Mouse (Mus musculus): Measurements from ENCODE around the gene Slc24a1.

Gene Slc24a1

GRCm38 (mm10) chr9:64936508-64936907 lies 14.9 kb downstream of the Slc24a1 start:
- DNase-seq: peak; percentile 43 to 48

DNA sequence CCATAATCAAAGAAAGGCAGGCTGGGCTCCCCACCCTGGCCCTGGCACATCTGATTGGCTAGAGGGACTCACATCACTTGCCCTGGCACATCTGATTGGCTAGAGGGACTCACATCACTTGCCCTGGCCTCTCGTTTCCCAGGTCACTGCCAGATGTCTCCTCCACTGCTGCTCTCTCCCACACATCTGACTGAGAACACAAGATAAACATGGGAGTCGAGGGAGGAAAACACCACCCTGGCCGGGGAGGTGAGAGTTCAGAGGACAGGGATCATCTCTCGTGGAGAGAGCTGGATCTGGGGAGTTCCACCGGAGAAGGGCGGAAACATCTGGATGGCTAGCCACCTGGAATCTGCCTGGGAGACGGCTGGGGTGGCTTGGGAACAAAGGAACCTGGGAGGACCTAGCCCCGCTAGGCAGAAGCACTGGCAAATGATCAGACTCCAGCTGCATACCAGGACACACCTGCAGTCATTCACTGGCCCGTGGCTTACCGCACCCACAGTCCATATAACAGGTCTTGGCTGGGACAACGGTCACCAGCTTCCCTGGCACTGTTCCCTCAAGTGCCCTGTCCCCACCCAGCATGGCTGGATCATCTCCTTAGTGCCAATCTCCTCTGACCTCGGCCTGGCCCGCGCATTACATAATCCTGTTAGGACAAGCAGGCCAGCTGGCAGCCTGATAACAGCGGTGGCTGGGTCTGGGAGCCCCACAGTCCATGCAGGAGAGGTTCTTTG lies 17.2 kb downstream of the Slc24a1 start:
- peak; percentile 31 to 33 for DNase-seq

GRCm38 (mm10) chr9:64931751-64932610 lies 19.4 kb downstream of the Slc24a1 start:
- no peak for DNase-seq

GRCm38 (mm10) chr9:64930256-64930655 lies 21.2 kb downstream of the Slc24a1 start:
- DNase-seq: no peak

DNA sequence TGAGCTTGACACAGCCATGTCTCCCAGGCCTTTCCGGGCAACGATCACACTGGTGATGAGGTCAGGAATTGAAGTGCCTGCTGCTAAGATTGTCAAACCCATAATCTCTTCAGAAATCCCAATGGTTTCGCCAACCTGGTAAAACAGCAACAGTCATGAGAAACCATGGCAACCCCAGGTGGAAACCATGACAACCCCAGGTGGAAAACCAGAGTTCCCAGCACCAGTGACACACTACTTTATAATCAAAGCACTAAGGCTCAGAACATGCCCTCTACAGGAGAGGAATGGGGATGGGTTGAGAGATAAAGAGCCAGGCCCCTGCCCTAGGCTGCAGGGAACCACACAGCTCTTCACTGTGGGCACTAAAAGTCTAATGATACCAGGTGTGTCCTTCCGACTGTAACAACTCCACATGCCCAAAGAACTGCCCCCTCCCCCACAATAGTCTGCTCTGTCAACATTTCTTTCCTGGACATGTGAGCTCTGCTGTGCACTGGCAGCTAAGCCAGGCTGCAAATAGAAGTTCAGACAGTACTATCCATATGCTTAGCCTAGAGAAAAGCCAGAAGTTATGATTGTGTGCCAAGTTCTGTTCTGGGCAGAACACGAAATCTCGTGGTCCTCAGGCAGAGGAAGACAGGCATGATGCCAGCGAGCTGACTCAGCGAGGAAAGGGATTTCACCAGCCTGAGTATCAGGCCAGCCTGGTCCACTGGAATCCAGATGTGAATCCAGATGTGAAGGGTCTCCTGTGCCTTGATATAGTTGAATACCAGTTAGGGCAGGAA lies 25.0 kb downstream of the Slc24a1 start:
- DNase-seq: peak; percentile 67 to 70

- DNase-seq: no peak
Observed at GRCm38 (mm10) chr9:64925771-64926170, 25.6 kb downstream of the Slc24a1 start.

- DNase-seq: no peak
Observed at GRCm38 (mm10) chr9:64918560-64918959, 32.8 kb downstream of the Slc24a1 start.

DNA sequence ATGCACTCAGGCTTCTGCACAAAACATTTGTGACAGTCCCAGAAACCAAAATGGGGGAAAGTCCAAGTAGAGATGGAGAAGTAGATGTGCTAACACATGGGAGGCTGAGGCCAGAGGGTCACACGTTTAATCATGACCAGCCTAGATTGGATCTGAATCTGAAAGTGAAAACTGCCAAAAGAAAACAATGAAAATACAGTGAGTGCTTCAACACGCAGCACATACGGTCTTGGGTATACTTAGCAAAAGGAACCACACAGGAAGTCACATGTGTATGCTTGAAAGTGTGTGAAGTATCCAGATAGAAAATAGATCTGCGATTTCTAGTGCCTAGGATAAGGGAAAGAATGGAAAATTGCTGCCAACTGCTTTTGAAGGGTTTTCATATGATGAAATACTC lies 36.8 kb downstream of the Slc24a1 start:
- DNase-seq: no peak

DNA sequence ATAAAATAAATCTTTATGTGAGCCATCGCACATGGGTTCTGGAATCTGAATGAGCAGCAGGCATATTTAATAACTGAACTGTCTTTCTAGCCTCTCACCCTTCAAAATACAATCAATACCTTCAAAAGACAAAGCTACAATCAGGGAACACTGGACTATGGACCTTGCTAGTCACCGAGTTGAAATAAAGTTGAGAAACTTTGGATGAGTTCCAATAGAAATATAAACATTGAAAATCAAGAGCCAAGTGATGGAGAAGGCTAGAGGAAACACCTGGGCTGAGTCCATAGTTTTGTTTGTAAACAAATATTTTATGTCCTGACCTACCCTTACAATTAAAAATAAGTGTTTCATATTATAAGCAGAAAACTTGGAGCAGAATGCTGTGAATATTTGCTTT lies 37.4 kb downstream of the Slc24a1 start:
- no peak for DNase-seq

DNA sequence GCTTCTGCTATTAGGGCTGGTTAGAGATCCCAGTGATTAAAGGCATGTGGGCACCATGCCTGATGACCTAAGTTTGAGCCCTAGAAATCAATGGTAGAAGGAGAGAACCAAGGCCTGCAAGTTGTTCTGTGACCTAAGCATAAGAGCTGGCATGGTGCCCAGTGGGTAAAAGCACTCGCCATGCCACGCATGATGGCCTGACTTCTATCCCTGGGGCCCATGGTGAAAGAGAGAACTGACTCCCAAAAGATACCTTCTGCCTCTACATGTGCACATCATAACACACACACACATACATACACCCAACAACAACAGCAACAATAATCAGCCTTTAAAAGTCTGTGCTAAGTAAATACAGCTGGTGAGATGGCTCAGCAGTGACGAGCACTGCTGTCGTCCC lies 38.0 kb downstream of the Slc24a1 start:
- DNase-seq: no peak

DNA sequence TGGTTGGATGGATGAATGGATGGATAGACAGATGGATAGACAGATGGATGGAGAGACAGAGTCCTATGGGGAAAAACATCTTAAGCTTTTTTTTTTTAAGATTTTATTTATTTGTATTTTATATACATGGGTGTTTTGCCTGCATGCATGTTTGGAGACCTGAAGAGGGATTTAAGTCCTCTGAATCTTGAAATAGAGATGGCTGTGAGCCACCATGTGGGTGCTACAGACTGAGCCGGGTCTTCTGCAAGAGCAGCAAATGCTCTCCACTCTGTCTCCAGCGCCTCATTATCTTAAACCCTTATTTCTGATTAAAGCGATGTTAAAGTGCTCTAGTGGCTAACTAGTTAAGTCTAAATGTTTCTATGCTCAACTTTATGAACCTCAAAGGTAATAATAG lies 44.0 kb downstream of the Slc24a1 start:
- no peak for DNase-seq

DNA sequence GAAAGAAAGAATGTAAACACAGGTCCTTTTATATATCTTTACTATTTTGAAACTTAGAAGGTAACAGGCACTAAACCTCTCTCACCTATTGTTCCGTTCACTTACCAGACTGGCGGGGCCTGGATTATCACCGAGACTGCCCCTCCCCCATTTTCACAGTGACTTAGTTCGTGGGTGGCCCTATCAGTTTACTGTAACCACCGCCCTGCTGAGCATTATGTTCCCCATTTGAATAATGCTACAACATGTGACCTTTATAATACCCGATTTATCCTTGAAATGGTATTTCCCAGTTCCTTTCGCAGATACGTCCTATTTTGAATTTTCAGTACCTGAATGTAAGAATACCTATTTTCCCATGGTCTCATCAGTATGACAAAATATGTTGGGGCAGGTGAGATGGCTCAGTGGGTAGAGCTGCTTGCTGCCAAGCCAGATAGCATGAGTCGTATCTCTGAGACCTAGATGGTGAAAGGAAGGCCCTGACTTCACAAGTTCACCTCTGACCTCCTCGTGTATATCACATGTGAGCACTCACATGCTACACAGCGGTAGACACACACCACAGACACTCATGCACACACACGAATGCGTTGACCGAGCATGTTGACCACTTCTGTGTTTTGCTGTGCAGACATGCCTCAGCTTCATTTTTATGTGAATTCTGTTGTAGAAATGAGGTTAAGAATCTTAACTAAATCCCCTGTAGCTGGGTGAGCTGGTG lies 46.3 kb downstream of the Slc24a1 start:
- DNase-seq: no peak

DNA sequence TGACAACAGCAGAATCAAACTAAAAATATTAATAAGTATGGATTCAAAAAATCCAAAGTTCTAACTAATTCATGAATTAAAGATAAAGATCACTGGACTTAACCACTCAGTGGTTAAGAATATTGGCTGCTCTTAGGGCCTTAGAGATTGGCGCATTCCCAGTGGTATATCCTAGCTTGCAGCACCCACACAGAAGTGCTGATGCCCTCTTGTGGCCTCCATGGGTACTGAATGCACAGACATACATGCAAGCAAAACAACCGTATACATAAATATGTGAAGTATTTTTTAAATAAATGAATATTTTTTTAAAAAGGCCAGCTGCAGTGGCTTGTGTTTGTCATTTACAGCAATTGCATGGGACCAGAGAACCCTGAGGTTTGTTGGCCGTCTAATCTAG lies 48.0 kb downstream of the Slc24a1 start:
- DNase-seq: peak; percentile 77 to 86

DNA sequence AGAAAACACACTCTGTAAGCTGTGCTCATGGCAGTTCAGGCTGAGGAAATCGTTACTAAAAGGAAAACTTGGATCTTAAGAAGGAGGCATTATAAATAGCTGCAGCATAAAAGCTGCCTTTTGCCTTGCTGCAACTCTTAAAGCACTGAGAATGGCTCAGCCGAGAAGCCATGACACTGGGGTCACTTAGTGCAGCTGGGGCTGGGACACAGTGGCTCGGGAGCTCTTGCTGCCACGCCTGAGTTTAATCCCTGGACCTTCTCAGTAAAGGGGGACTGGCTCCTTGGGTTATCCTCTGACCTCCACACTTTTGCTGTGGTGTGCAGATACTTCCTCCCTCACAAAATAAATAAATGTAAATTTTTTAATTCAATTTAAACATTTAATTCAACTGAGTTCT lies 48.5 kb downstream of the Slc24a1 start:
- DNase-seq: no peak

DNA sequence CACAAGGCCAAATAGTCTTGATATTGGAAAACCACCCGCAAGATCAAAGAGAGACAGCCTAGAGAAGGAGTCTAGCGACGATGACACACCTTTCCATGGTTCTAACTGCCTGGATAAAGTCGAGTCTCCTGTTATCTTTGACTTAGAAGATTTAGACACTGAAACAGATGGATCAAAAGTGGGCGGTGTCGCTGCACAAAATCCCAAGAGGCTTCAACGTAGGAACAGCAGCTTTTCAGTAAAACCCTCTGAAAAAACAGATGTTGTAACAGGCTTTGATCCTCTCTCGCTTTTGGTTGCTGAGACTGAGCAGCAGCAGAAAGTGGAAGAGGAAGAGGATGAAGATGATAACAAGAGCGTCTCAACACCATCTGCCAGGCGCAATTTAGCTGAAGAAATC lies 54.8 kb downstream of the Slc24a1 start:
- DNase-seq: no peak

DNA sequence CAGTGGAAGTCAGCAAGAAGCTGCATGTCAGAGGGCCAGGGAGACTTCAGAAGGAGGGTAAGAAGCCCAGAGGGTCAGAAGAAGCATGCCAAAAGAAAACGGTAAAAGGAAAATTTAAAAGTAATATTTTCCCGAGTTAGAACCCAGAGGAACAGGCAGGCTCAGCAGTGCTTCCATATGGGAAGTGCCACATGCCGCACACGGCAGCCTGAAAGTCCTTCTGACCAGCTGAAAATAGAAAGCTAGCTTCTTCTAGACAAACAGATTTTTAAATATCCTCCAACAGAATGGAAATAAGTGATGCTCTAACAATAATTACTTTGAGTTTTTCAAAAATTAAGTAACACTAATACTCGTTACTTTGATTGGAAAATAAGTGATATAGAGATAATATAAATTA lies 65.4 kb downstream of the Slc24a1 start:
- DNase-seq: no peak

Measured in cerebellum, postnatal 36 days (tissue).